Comparison of ENCODE assay signal across 8 mouse cellular contexts in the genomic region with DNA sequence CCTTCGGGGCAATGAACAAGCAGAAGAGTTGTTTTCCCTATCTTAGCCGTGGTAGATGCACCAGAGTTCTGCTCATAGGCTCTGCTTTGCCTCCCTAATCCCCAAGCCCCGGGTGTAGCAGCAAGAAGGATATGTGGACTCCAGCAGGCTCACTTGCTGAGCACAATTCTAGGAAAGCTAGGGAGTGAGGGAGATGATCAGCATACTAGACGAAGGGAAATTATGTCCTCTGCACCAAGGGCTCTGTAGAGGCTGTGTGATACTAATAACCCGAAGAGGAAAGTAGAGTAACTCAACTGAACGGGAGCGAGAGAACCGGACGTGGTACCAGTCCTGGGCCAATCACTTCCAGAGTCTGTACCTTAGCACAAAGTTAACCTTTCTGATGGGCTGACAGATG. TPM values are rescaled to one million over a fixed set of nuclear protein-coding genes. Genes with fewer than 3 reads are reported as not detected.
DNase-seq lines count a peak whose midpoint lies in the region; ATAC-seq and TF ChIP-seq lines count a peak whose summit lies in the region.

A gene (minus strand): TSS at position 127 of the 400 bp plus-strand sequence.

- peaks cover 20% of the 10 kb centered on the region for H3K27me3 ChIP-seq in neural tube, embryonic 11.5 days (ENCODE audit: control insufficient read depth, insufficient read depth, low read length)
- H3K27me3 ChIP-seq in limb, embryonic 11.5 days (ENCODE audit: control insufficient read depth, insufficient read depth, low read length), result peaks cover 24% of the 10 kb centered on the region
- H3K27me3 ChIP-seq in stomach, postnatal 0 days (ENCODE audit: control insufficient read depth, insufficient read depth, low read length), result peaks cover 8% of the 10 kb centered on the region; the same call in 1 of the 2 replicates

- DNase-seq in frontal cortex, postnatal 36 days (ENCODE audit: low spot score in 2 of 2), result no peak
- no peak for DNase-seq in neural tube, embryonic 11.5 days (ENCODE audit: low spot score)
- DNase-seq in neural tube, embryonic 10.5 days (ENCODE audit: extremely low spot score, low spot score), result no peak
- no peak for DNase-seq in limb, embryonic 11.5 days (ENCODE audit: low spot score)
- DNase-seq in stomach, postnatal 0 days (ENCODE audit: low spot score), result no peak
- DNase-seq in urinary bladder, postnatal 36 days (ENCODE audit: low spot score in 2 of 2), result no peak
- no peak for DNase-seq in cerebellum, adult 9-11 months

- peak within 1 kb of the TSS; percentile 33 for H3K4me3 ChIP-seq in neural tube, embryonic 11.5 days (ENCODE audit: low read depth, low read length)
- H3K4me3 ChIP-seq in limb, embryonic 11.5 days (ENCODE audit: low read depth, low read length), result no peak within 1 kb of the TSS
- no peak within 1 kb of the TSS for H3K4me3 ChIP-seq in stomach, postnatal 0 days (ENCODE audit: low read depth, low read length)

- no peaks in the 10 kb centered on the region for H3K4me1 ChIP-seq in neural tube, embryonic 11.5 days (ENCODE audit: control insufficient read depth, insufficient read depth, low read length)
- H3K4me1 ChIP-seq in limb, embryonic 11.5 days (ENCODE audit: control insufficient read depth, insufficient read depth, low read length), result peaks cover 5% of the 10 kb centered on the region; the same call in 1 of the 2 replicates
- no peaks in the 10 kb centered on the region for H3K4me1 ChIP-seq in stomach, postnatal 0 days (replicated peaks; ENCODE audit: control insufficient read depth, insufficient read depth)

- TF ChIP-seq CTCF in stomach, postnatal 0 days (IDR thresholded peaks at IDR 0.05; ENCODE audit: low read depth), result no peak

- H3K36me3 ChIP-seq in neural tube, embryonic 11.5 days (ENCODE audit: control insufficient read depth, insufficient read depth, low read length), result no peaks in the 10 kb centered on the region
- H3K36me3 ChIP-seq in limb, embryonic 11.5 days (ENCODE audit: control insufficient read depth, insufficient read depth, low read length), result no peaks in the 10 kb centered on the region
- no peaks in the 10 kb centered on the region for H3K36me3 ChIP-seq in stomach, postnatal 0 days (ENCODE audit: control insufficient read depth, insufficient read depth, low read length)

- H3K9me3 ChIP-seq in neural tube, embryonic 11.5 days (ENCODE audit: control insufficient read depth, low read length), result no peaks in the 10 kb centered on the region
- no peaks in the 10 kb centered on the region for H3K9me3 ChIP-seq in limb, embryonic 11.5 days (ENCODE audit: control insufficient read depth, low read length)
- no peaks in the 10 kb centered on the region for H3K9me3 ChIP-seq in stomach, postnatal 0 days (ENCODE audit: control insufficient read depth, low read length)

- 40% methylated on average over 9 of the region's 9 CpGs for WGBS in neural tube, embryonic 11.5 days
- 46% methylated on average over 9 of the region's 9 CpGs for WGBS in limb, embryonic 11.5 days
- WGBS in stomach, postnatal 0 days, result 47% methylated on average over 9 of the region's 9 CpGs

- TF ChIP-seq EP300 in stomach, postnatal 0 days (optimal IDR thresholded peaks at IDR 0.05), result no peak

- ATAC-seq in frontal cortex, adult (ENCODE audit: low TSS enrichment), result 0 out of 2 replicates have a peak, but pooled peaks have one; percentile 27
- no peak for ATAC-seq in neural tube, embryonic 11.5 days (ENCODE audit: insufficient read depth, low FRiP score, low TSS enrichment)
- ATAC-seq in limb, embryonic 11.5 days (ENCODE audit: insufficient number of reproducible peaks, low FRiP score, low TSS enrichment, low read depth), result no peak
- ATAC-seq in stomach, postnatal 0 days (ENCODE audit: low FRiP score, low TSS enrichment), result no peak

- peak within 1 kb of the TSS; percentile 53 for H3K4me2 ChIP-seq in neural tube, embryonic 11.5 days (ENCODE audit: low read depth)
- H3K4me2 ChIP-seq in limb, embryonic 11.5 days (ENCODE audit: low read depth, severe bottlenecking), result 0 out of 2 replicates have a peak within 1 kb of the TSS, but pooled peaks have one; percentile 10
- H3K4me2 ChIP-seq in stomach, postnatal 0 days (replicated peaks; ENCODE audit: low read depth), result no peak within 1 kb of the TSS

- H3K9ac ChIP-seq in neural tube, embryonic 11.5 days (ENCODE audit: low read length), result peak within 1 kb of the TSS; percentile 9
- H3K9ac ChIP-seq in limb, embryonic 11.5 days (ENCODE audit: low read length), result no peak within 1 kb of the TSS
- H3K9ac ChIP-seq in stomach, postnatal 0 days (ENCODE audit: low read length), result no peak within 1 kb of the TSS

- no peak within 1 kb of the TSS for H3K27ac ChIP-seq in neural tube, embryonic 11.5 days (ENCODE audit: low read depth, low read length)
- no peak within 1 kb of the TSS for H3K27ac ChIP-seq in limb, embryonic 11.5 days (replicated peaks; ENCODE audit: low read depth, low read length)
- H3K27ac ChIP-seq in stomach, postnatal 0 days (replicated peaks), result no peak within 1 kb of the TSS

RNA-seq across cellular contexts. Expression of the gene that starts here (rescaled TPM):
- polyA plus RNA-seq in neural tube, embryonic 11.5 days (2014; fragmentation: Nextera tagmentation; extraction: Ambion mirVana), result 20.5 and 22.3 TPM in 2 replicates
- not detected in 2 replicates for polyA plus RNA-seq in limb, embryonic 11.5 days (2014; fragmentation: Nextera tagmentation; extraction: Ambion mirVana)
- polyA plus RNA-seq in stomach, postnatal 0 days (2015; fragmentation: Nextera tagmentation; extraction: Ambion mirVana), result 72.1 and 79.7 TPM in 2 replicates

Comparison
In these comparisons a context has a peak if more than half of its experiments do, and no peak if none do; other contexts are left out.
1. RNA of the gene that starts here (polyA plus RNA-seq): 72.1 to 79.7 TPM in stomach, postnatal 0 days and 20.5 to 22.3 TPM in neural tube, embryonic 11.5 days; not detected in limb, embryonic 11.5 days; every median in the first group is over 10 times any median in the second.